In the genomic region with DNA sequence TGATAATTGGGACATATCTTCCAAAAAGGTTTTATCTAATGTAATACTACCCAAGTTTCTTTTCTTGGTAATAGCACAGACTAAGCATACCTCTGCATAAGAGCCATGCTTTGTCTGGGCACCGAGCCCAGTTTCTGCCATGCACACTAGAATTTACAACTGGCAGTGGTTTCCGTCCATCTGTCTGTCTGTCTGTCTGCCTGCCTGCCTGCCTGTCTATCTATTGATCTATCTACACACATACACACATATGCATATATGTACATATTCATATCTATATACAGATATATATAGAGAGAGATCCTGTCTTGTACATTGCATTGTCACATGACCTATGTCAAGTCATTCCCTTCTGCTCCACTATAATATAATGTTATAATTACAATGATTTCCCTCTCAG, we compare ENCODE assay signal across 16 mouse cellular contexts. TPM values are rescaled to one million over a fixed set of nuclear protein-coding genes. Genes with fewer than 3 reads are reported as not detected.
DNase-seq lines count a peak whose midpoint lies in the region; ATAC-seq and TF ChIP-seq lines count a peak whose summit lies in the region.
"Had no signal": no experiment of that assay in that cellular context is flagged by ENCODE, and none has a peak within 500 bp of the region (broad histone marks: within the 10 kb centered on the region; RNA-seq: fewer than 3 reads in every experiment).

No protein-coding gene starts in this region.

- ATAC-seq in kidney, embryonic 15.5 days (replicated peaks; ENCODE audit: low FRiP score): no peak
- ATAC-seq in heart, postnatal 0 days (ENCODE audit: insufficient read depth, low read depth): 0 out of 2 replicates have a peak, but pooled peaks have one; percentile 41
- ATAC-seq in intestine, embryonic 16.5 days: no peak
- no peak for ATAC-seq in monocyte, adult 5-6 weeks (replicated peaks; ENCODE audit: insufficient number of reproducible peaks, low FRiP score, low TSS enrichment, poor library complexity, severe bottlenecking)

- H3K9me3 ChIP-seq in kidney, embryonic 15.5 days (replicated peaks): no peaks in the 10 kb centered on the region
- H3K9me3 ChIP-seq in heart, postnatal 0 days (replicated peaks; ENCODE audit: control insufficient read depth, low read length): no peaks in the 10 kb centered on the region
- no peaks in the 10 kb centered on the region for H3K9me3 ChIP-seq in intestine, embryonic 16.5 days (ENCODE audit: control insufficient read depth, low read length)
- H3K9me3 ChIP-seq: embryonic facial prominence, embryonic 12.5 days; limb, embryonic 13.5 days had no signal

- no peak overlapping the region for H3K4me3 ChIP-seq in kidney, embryonic 15.5 days (replicated peaks)
- no peak overlapping the region for H3K4me3 ChIP-seq in heart, postnatal 0 days (ENCODE audit: low read depth, low read length)
- H3K4me3 ChIP-seq in intestine, embryonic 16.5 days (ENCODE audit: low read length): no peak overlapping the region
- H3K4me3 ChIP-seq: embryonic facial prominence, embryonic 12.5 days; limb, embryonic 13.5 days; megakaryocyte, embryonic 14.5 days; myocyte had no signal

- no peak for TF ChIP-seq CTCF in heart, postnatal 0 days (IDR thresholded peaks at IDR 0.05; ENCODE audit: low read depth)

- H3K9ac ChIP-seq in kidney, embryonic 15.5 days: no peak overlapping the region
- no peak overlapping the region for H3K9ac ChIP-seq in heart, postnatal 0 days (replicated peaks; ENCODE audit: low read depth, low read length)
- no peak overlapping the region for H3K9ac ChIP-seq in intestine, embryonic 16.5 days (ENCODE audit: low read depth, low read length)
- H3K9ac ChIP-seq: embryonic facial prominence, embryonic 12.5 days; limb, embryonic 13.5 days; lung, embryonic 14.5 days had no signal

- H3K4me2 ChIP-seq in kidney, embryonic 15.5 days: no peak overlapping the region
- H3K4me2 ChIP-seq in heart, postnatal 0 days (ENCODE audit: low read depth, low read length): no peak overlapping the region
- no peak overlapping the region for H3K4me2 ChIP-seq in intestine, embryonic 16.5 days (ENCODE audit: low read depth, low read length)
- H3K4me2 ChIP-seq: embryonic facial prominence, embryonic 12.5 days; limb, embryonic 13.5 days; lung, embryonic 14.5 days had no signal

- no peaks in the 10 kb centered on the region for H3K4me1 ChIP-seq in kidney, embryonic 15.5 days
- no peaks in the 10 kb centered on the region for H3K4me1 ChIP-seq in heart, postnatal 0 days (ENCODE audit: control insufficient read depth, insufficient read depth)
- no peaks in the 10 kb centered on the region for H3K4me1 ChIP-seq in intestine, embryonic 16.5 days (ENCODE audit: control insufficient read depth, insufficient read depth, low read length)
- H3K4me1 ChIP-seq: limb, embryonic 13.5 days; megakaryocyte, embryonic 14.5 days had no signal

- H3K27ac ChIP-seq in kidney, embryonic 15.5 days: no peak overlapping the region
- no peak overlapping the region for H3K27ac ChIP-seq in heart, postnatal 0 days (ENCODE audit: low read depth)
- H3K27ac ChIP-seq in intestine, embryonic 16.5 days (ENCODE audit: low read length): no peak overlapping the region
- H3K27ac ChIP-seq: embryonic facial prominence, embryonic 12.5 days; limb, embryonic 13.5 days had no signal

- peak; percentile 69 to 71 for DNase-seq in cerebellum, postnatal 10 days
- DNase-seq in cerebellum, adult 11-12 months: no peak
- DNase-seq in kidney, postnatal 10 days: peak; percentile 13
- peak; percentile 86 for DNase-seq in adipocyte (ENCODE audit: low spot score)
- DNase-seq in heart, postnatal 0 days (ENCODE audit: low spot score): no peak
- DNase-seq: cerebellum, adult 9-10 months; kidney, adult 2 months; lung, embryonic 14.5 days; thymus, adult 2 months had no signal

- TF ChIP-seq EP300 in heart, postnatal 0 days (IDR thresholded peaks at IDR 0.05; ENCODE audit: low read depth): no peak

- H3K36me3 ChIP-seq in kidney, embryonic 15.5 days: no peaks in the 10 kb centered on the region
- H3K36me3 ChIP-seq in heart, postnatal 0 days (replicated peaks; ENCODE audit: control insufficient read depth, insufficient read depth, low read length): no peaks in the 10 kb centered on the region
- H3K36me3 ChIP-seq in intestine, embryonic 16.5 days (ENCODE audit: control insufficient read depth, insufficient read depth, low read length): no peaks in the 10 kb centered on the region
- H3K36me3 ChIP-seq: embryonic facial prominence, embryonic 12.5 days; limb, embryonic 13.5 days had no signal

- no peaks in the 10 kb centered on the region for H3K27me3 ChIP-seq in kidney, embryonic 15.5 days
- H3K27me3 ChIP-seq in heart, postnatal 0 days (ENCODE audit: control insufficient read depth, insufficient read depth, low read length): no peaks in the 10 kb centered on the region
- H3K27me3 ChIP-seq in intestine, embryonic 16.5 days (replicated peaks; ENCODE audit: control insufficient read depth, insufficient read depth, low read length): no peaks in the 10 kb centered on the region
- H3K27me3 ChIP-seq: embryonic facial prominence, embryonic 12.5 days; limb, embryonic 13.5 days; megakaryocyte, embryonic 14.5 days had no signal

- WGBS in kidney, embryonic 15.5 days: 79% methylated on average over 2 of the region's 2 CpGs
- WGBS in heart, postnatal 0 days: 26% methylated on average over 2 of the region's 2 CpGs
- 75% methylated on average over 2 of the region's 2 CpGs for WGBS in intestine, embryonic 16.5 days

RNA-seq across cellular contexts. Expression of a gene that starts 24.3 kb away (rescaled TPM):
- 10.5 and 10.9 TPM in 2 replicates for polyA plus RNA-seq in kidney, embryonic 15.5 days (2015; fragmentation: Nextera tagmentation; extraction: Ambion mirVana)
- 7.1 and 10.3 TPM in 2 replicates for total RNA-seq in heart, postnatal 0 days (2014; rRNA removed; ENCODE audit: low replicate concordance)
- 10.5 and 10.9 TPM in 2 replicates for polyA plus RNA-seq in heart, postnatal 0 days (2015; fragmentation: Nextera tagmentation; extraction: Ambion mirVana)
- polyA plus RNA-seq in intestine, embryonic 16.5 days (2015; fragmentation: Nextera tagmentation; extraction: Ambion mirVana): 5.7 and 7.9 TPM in 2 replicates
- 0.10 TPM in 1 of 3 replicates, not detected in the others for total RNA-seq in monocyte, adult 5-6 weeks (2017)

Comparison
In these comparisons a context has a peak if more than half of its experiments do, and no peak if none do; other contexts are left out.
1. DNase-seq: peak in cerebellum, postnatal 10 days (2 of 2), kidney, postnatal 10 days (single experiment) and adipocyte (single experiment); none in cerebellum, adult 11-12 months (single experiment) and heart, postnatal 0 days (single experiment).